Mouse (Mus musculus) embryonic facial prominence, embryonic 10.5 days (tissue): ENCODE results near the gene Tenm2. TPM values are rescaled to one million over a fixed set of nuclear protein-coding genes. Genes with fewer than 3 reads are reported as not detected.

Experiments used
- DNase-seq: peaks from one replicate; pipeline ENCODE4 v3.0.0-alpha.2; 2017; ENCODE audit warnings: low spot score
- H3K27ac ChIP-seq: fragments of 300-500 bp; sonication (generic); replicated peaks from 2 replicates; pipeline ENCODE4 v1.5.1; 2016; ENCODE audit warnings: mild to moderate bottlenecking
- H3K27me3 ChIP-seq: fragments of 300-500 bp; sonication (generic); replicated peaks from 2 replicates; pipeline ENCODE4 v1.6.1; 2016; ENCODE audit warnings: low read depth, mild to moderate bottlenecking; ENCODE audit not compliant: poor library complexity, severe bottlenecking
- H3K36me3 ChIP-seq: fragments of 300-500 bp; sonication (generic); replicated peaks from 2 replicates; pipeline ENCODE4 v1.6.1; 2016; ENCODE audit warnings: mild to moderate bottlenecking, moderate library complexity
- H3K4me1 ChIP-seq: fragments of 300-500 bp; sonication (generic); 2 replicates; pipeline ENCODE4 v1.6.1; 2016
- H3K4me3 ChIP-seq: fragments of 300-500 bp; sonication (generic); 2 replicates; pipeline ENCODE4 v1.5.1; 2016; ENCODE audit warnings: mild to moderate bottlenecking, moderate library complexity
- H3K9me3 ChIP-seq: fragments of 300-500 bp; sonication (generic); 2 replicates; pipeline ENCODE4 v1.6.1; 2016; ENCODE audit warnings: mild to moderate bottlenecking
- WGBS: fragments of 180-500 bp; shearing (Covaris S2); methylation state at CpG from one replicate; pipeline ENCODE4 v1.1.7; 2016; 5-methylcytosine and 5-hydroxymethylcytosine counted together
- polyA plus RNA-seq: library from polyadenylated mRNA; unstranded; fragments of >200 nt; fragmentation: Nextera tagmentation; extraction: Ambion mirVana; gene quantifications from 2 replicates; pipeline ENCODE4 v1.2.1, GENCODE M21; 2016

The Tenm2 gene
- polyA plus RNA-seq, 1 experiment from 2014 or later, result 1.8 TPM

GRCm38 (mm10) chr11:36292206-36292605 is 943.6 kb downstream of the Tenm2 start:
- 47% methylated on average over 6 of the region's 6 CpGs for WGBS
- Histone ChIP-seq H3K4me1 (no peaks in the 10 kb centered on the region), H3K27me3 (no peaks in the 10 kb centered on the region; the same call in 1 of the 2 replicates), H3K4me3 (no peak overlapping the region), H3K36me3 (no peaks in the 10 kb centered on the region), H3K27ac (no peak overlapping the region), H3K9me3 (no peaks in the 10 kb centered on the region)
- DNase-seq, result no peak

GRCm38 (mm10) chr11:36286246-36286645 is 949.5 kb downstream of the Tenm2 start:
- H3K4me3 ChIP-seq, result no peak overlapping the region
- no peaks in the 10 kb centered on the region for H3K9me3 ChIP-seq
- H3K27me3 ChIP-seq, result no peaks in the 10 kb centered on the region; the same call in 1 of the 2 replicates
- H3K4me1 ChIP-seq, result no peaks in the 10 kb centered on the region
- no peaks in the 10 kb centered on the region for H3K36me3 ChIP-seq
- no peak for DNase-seq
- 84% methylated on average over 6 of the region's 6 CpGs for WGBS
- H3K27ac ChIP-seq, result no peak overlapping the region

- no peak overlapping the region for H3K4me3 ChIP-seq
- H3K36me3 ChIP-seq, result no peaks in the 10 kb centered on the region
- WGBS, result 84% methylated on average over 7 of the region's 7 CpGs
- H3K4me1 ChIP-seq, result peaks cover 19% of the 10 kb centered on the region
- H3K9me3 ChIP-seq, result no peaks in the 10 kb centered on the region
- no peak overlapping the region for H3K27ac ChIP-seq
- no peak for DNase-seq
- H3K27me3 ChIP-seq, result no peaks in the 10 kb centered on the region
Observed at GRCm38 (mm10) chr11:36280533-36280932, 955.2 kb downstream of the Tenm2 start.

- DNase-seq, result no peak
- Histone ChIP-seq H3K27me3 (no peaks in the 10 kb centered on the region), H3K27ac (no peak overlapping the region), H3K4me3 (no peak overlapping the region), H3K9me3 (no peaks in the 10 kb centered on the region), H3K4me1 (peaks cover 19% of the 10 kb centered on the region), H3K36me3 (no peaks in the 10 kb centered on the region)
- WGBS, result 88% methylated on average over 9 of the region's 9 CpGs
Observed at GRCm38 (mm10) chr11:36277903-36278215, 957.9 kb downstream of the Tenm2 start.

- Histone ChIP-seq H3K9me3 (no peaks in the 10 kb centered on the region), H3K4me1 (peaks cover 19% of the 10 kb centered on the region), H3K27me3 (no peaks in the 10 kb centered on the region), H3K4me3 (no peak overlapping the region), H3K36me3 (no peaks in the 10 kb centered on the region), H3K27ac (no peak overlapping the region)
- 68% methylated on average over 20 of the region's 20 CpGs for WGBS
- no peak for DNase-seq
Observed at GRCm38 (mm10) chr11:36277192-36277902, 958.4 kb downstream of the Tenm2 start.

GRCm38 (mm10) chr11:36276015-36276414 is 959.7 kb downstream of the Tenm2 start:
- DNase-seq, result peak; percentile 26
- Histone ChIP-seq H3K4me1 (peaks cover 19% of the 10 kb centered on the region), H3K9me3 (no peaks in the 10 kb centered on the region), H3K4me3 (no peak overlapping the region), H3K27me3 (no peaks in the 10 kb centered on the region), H3K36me3 (no peaks in the 10 kb centered on the region), H3K27ac (no peak overlapping the region)
- WGBS, result 20% methylated on average over 5 of the region's 5 CpGs

GRCm38 (mm10) chr11:36272149-36272548 is 963.6 kb downstream of the Tenm2 start:
- WGBS, result 63% methylated on average over 2 of the region's 2 CpGs
- DNase-seq, result no peak
- no peaks in the 10 kb centered on the region for H3K27me3 ChIP-seq

GRCm38 (mm10) chr11:36269945-36270344 is 965.8 kb downstream of the Tenm2 start:
- Histone ChIP-seq H3K36me3 (no peaks in the 10 kb centered on the region), H3K27me3 (no peaks in the 10 kb centered on the region), H3K9me3 (no peaks in the 10 kb centered on the region), H3K4me3 (no peak overlapping the region), H3K27ac (no peak overlapping the region), H3K4me1 (no peaks in the 10 kb centered on the region)
- no peak for DNase-seq
- WGBS, result 94% methylated on average over 6 of the region's 6 CpGs

More at GRCm38 (mm10) chr11:36272149-36272548, 963.6 kb downstream of the Tenm2 start:
- no peak overlapping the region for H3K27ac ChIP-seq
- H3K4me3 ChIP-seq, result no peak overlapping the region
- peaks cover 14% of the 10 kb centered on the region for H3K4me1 ChIP-seq
- H3K36me3 ChIP-seq, result no peaks in the 10 kb centered on the region
- H3K9me3 ChIP-seq, result no peaks in the 10 kb centered on the region

- Histone ChIP-seq H3K4me3 (no peak overlapping the region), H3K27me3 (no peaks in the 10 kb centered on the region), H3K27ac (no peak overlapping the region; the same call in 1 of the 2 replicates), H3K4me1 (no peaks in the 10 kb centered on the region), H3K9me3 (no peaks in the 10 kb centered on the region), H3K36me3 (no peaks in the 10 kb centered on the region)
- no peak for DNase-seq
- WGBS, result 90% methylated on average over 17 of the region's 17 CpGs
Observed at GRCm38 (mm10) chr11:36264776-36265466, 970.8 kb downstream of the Tenm2 start.

- H3K27me3 ChIP-seq, result no peaks in the 10 kb centered on the region
- H3K9me3 ChIP-seq, result no peaks in the 10 kb centered on the region
- DNase-seq, result no peak
- 63% methylated on average over 10 of the region's 10 CpGs for WGBS
- H3K4me1 ChIP-seq, result no peaks in the 10 kb centered on the region
- H3K27ac ChIP-seq, result no peak overlapping the region
- H3K36me3 ChIP-seq, result no peaks in the 10 kb centered on the region
- H3K4me3 ChIP-seq, result no peak overlapping the region
Observed at GRCm38 (mm10) chr11:36263840-36264239, 971.9 kb downstream of the Tenm2 start.

- DNase-seq, result no peak
- WGBS, result 88% methylated on average over 5 of the region's 5 CpGs
- Histone ChIP-seq H3K4me1 (0 out of 2 replicates have a peak, but pooled peaks cover under 1% of the 10 kb centered on the region), H3K4me3 (no peak overlapping the region), H3K27ac (no peak overlapping the region), H3K27me3 (no peaks in the 10 kb centered on the region), H3K36me3 (no peaks in the 10 kb centered on the region), H3K9me3 (peaks cover 3% of the 10 kb centered on the region; the same call in 1 of the 2 replicates)
Observed at GRCm38 (mm10) chr11:36257187-36257586, 978.6 kb downstream of the Tenm2 start.

GRCm38 (mm10) chr11:36256747-36257146 is 979.0 kb downstream of the Tenm2 start:
- 76% methylated on average over 5 of the region's 5 CpGs for WGBS
- Histone ChIP-seq H3K36me3 (no peaks in the 10 kb centered on the region), H3K27ac (no peak overlapping the region), H3K4me3 (no peak overlapping the region), H3K4me1 (0 out of 2 replicates have a peak, but pooled peaks cover 5% of the 10 kb centered on the region), H3K27me3 (no peaks in the 10 kb centered on the region), H3K9me3 (peaks cover 3% of the 10 kb centered on the region; the same call in 1 of the 2 replicates)
- DNase-seq, result no peak

- Histone ChIP-seq H3K4me3 (no peak overlapping the region), H3K27me3 (0 out of 2 replicates have a peak, but pooled peaks cover 3% of the 10 kb centered on the region), H3K4me1 (peaks cover 6% of the 10 kb centered on the region; the same call in 1 of the 2 replicates), H3K27ac (no peak overlapping the region), H3K36me3 (no peaks in the 10 kb centered on the region), H3K9me3 (peaks cover 3% of the 10 kb centered on the region; the same call in 1 of the 2 replicates)
- WGBS, result 79% methylated on average over 2 of the region's 2 CpGs
- no peak for DNase-seq
Observed at GRCm38 (mm10) chr11:36254019-36254418, 981.7 kb downstream of the Tenm2 start.
